Mouse (Mus musculus): ENCODE measurements around the gene 4930590J08Rik.

Gene 4930590J08Rik

GRCm38 (mm10) chr6:91963429-91963828 is 60.8 kb downstream of the 4930590J08Rik start:
- peak in 1 of 2 experiments; percentile 38 for DNase-seq (ENCODE audit: low spot score in 2 of 2)

GRCm38 (mm10) chr6:91965060-91965459 is 62.5 kb downstream of the 4930590J08Rik start:
- DNase-seq (ENCODE audit: low spot score in 2 of 2) = no peak

DNA sequence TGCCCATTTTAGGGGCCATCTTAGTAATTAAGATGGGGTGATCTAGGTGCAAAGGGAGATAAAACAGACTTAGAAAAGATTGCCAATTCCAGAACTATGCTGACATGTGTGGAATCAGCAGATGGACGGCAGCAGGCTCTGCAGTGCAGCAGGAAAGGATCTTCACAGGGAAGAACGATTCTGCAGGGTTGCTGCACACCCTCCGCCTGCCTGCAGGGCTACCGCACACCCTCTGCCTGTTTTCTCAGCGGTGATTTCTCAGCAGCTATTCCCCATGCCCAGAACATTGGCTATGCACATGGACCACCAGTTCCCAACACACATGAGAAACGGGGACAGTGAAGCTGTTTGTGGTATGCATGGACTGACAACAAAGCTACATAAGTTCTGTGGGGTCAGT is 63.4 kb downstream of the 4930590J08Rik start:
- no peak for DNase-seq (ENCODE audit: low spot score in 2 of 2)

DNA sequence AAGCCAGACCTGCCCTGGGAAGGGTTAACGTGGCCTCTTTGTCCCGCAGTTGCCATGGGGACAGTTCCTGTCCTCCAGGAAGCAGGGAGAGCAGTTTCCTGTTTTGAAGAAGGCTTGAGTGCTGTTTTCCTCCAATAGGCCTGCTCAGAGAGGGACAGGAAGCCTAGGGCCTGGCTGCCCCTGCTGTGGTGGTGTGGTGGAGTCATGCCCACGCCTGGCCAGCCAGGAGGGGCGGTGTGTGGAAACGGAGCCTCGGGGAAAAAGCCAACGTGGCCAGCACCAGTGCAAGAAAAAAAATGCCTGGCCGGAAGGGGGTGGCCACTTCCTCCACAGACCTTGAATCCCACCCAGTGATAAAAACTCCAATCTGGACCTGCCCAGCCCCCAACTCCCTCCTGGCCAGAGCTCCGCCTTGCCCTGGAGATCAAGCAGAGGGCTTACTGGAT is 69.6 kb downstream of the 4930590J08Rik start:
- DNase-seq (ENCODE audit: low spot score in 2 of 2) = peak in 1 of 2 experiments; percentile 47

DNA sequence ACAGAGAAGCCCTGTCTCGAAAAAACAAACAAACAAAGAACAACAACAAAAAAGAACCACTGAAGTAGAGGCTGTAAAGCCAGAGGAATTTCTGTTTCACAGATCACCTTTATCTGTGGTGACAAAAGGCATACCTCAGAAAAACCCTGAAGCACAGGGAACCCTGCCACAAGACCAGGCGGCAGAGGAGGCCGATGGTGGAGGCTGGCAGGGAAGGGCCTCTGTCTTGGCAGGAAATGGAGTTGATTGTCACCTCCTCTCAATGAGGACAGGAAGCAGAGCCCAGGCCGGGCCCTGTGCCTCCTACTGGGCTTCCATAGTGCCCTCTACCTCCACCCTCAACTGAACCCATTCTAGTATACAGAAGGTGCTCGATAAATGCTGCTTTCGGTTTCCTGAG is 71.4 kb downstream of the 4930590J08Rik start:
- DNase-seq (ENCODE audit: low spot score in 2 of 2) = no peak

DNA sequence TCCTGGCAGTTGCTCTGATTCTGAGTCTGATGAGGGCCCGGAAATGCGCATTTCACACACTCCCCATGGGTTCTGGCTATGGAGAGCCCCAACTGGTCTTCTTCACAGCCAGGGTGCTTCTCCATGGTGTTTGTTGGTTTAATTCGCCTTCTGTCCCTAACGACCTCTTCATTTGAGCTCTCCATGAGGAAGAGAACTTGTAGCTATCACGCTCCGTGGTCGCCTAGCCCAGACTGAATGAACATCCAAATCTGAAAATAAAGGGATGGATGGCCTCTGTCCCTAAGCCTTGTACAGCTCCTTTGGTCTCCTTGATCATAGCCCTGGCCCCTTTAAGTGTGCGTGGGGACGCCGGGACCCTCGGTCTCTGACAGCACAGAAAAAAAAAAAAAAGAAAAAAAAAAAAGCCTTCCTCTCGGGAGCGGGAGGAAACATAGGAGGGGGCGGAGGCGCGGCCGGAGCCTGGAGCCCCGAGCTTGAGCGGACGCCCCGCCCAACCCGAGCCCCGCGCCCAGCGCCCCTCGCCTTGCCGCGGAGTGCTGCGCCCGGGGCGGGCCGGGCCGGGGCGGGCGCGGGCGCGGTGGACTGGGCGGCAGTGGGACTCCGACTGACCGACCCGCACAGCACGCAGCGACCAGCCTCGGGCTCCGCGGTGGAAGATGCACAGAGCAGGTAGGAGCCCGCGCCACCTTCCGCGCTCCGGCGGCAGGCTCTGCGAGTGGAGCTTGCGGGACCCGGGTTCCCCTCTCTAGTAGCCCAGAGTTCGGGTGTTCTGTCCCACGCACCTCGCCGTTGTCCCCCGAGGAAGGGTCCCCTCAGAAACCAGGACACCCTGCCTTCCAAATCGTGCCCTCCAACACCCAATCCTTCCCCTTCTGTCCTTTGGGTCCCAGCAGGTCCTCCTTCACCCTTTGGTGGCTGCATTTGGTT is 76.0 kb downstream of the 4930590J08Rik start, which contains the start of gene Fgd5:
Gene Fgd5 (plus strand): TSS at position 508 of the 930 bp plus-strand sequence.
- DNase-seq (ENCODE audit: low spot score in 2 of 2) = peak in 1 of 2 experiments; percentile 30

DNA sequence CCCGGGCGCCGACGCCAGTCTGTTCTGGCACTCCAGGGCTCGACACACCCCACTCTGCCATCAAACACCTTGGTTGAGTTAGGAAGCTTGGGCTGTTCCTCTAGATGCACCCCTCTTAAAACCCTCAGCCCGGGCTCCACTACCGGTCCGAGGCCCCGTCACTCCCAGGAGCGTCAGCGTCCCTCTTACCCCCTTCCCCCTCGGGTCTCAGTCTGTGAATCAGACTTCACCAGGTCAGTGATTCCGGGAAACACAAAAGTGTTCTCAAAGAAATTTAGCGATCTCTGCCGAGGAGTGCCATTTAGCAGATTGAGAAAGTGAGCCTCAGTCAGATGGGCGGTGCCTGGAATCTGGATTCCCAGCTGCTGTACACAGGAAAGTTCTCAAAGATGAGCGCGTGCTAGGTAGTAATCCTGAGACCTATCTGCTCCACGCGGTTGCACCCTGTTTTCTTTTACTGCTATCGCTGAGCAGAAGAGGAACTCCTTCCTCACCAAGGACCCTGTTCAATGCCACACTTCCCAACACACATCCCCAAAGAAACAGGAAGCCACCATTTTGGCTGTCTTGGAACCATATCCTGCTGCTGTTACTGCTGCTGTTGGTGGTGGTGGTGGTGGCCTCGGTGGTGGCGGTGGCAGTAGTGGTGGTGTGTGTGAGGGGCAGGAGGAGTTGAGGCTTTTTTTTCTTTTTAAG is 76.8 kb downstream of the 4930590J08Rik start:
- no peak for DNase-seq (ENCODE audit: low spot score in 2 of 2)

GRCm38 (mm10) chr6:91980011-91980410 is 77.4 kb downstream of the 4930590J08Rik start:
- DNase-seq (ENCODE audit: low spot score in 2 of 2) = no peak

DNA sequence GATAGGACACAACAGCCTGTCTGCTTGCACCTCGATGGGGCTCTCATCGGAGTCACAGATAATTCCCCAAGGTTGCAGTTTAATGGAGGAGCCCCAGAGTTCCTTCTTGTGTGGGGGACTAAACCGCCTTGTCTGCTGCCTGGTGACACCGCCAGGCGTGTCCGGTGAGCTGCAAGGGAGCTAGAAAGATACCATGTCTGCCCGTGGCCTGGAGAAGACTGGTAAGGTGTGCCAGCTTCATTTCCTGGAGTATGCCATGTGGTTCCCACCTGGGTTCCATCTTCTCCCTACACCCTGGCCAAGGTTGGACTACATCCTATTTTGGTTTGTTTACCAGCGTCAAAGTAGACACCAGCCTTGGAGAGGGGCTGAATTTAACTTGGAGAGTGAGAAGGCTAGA is 87.5 kb downstream of the 4930590J08Rik start:
- DNase-seq (ENCODE audit: low spot score in 2 of 2) = no peak

- DNase-seq (ENCODE audit: low spot score in 2 of 2) = no peak
These were observed 90.2 kb downstream of the 4930590J08Rik start for GRCm38 (mm10) chr6:91992823-91993222.

GRCm38 (mm10) chr6:91993795-91994505 is 91.3 kb downstream of the 4930590J08Rik start:
- DNase-seq (ENCODE audit: low spot score in 2 of 2) = no peak

DNA sequence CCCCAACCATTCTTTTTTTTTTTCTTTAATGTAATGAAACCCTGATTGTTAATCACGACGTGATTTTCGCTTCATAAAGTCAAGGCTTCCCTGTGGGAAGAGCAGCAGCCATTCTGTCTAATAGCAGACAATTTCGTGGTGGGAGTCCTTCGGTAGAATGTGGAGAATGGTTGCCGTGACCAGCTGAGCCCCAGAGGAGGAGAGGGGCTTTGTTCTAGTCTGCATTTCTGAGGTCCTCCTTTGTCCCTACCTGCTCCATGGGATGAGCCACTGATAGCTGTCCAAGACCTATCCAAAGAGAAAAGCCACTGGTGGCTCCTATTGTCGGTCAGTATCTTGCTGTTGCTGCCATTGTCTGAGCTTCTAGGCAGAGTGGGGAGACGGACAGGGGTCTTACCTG is 93.5 kb downstream of the 4930590J08Rik start:
- DNase-seq (ENCODE audit: low spot score in 2 of 2) = no peak

Data from urinary bladder, postnatal 4 days (tissue).